Mouse (Mus musculus) liver, postnatal 0 days (tissue): Measurements from ENCODE around the gene Fam171a1.

Source experiments
- CTCF ChIP-seq: sonication (generic); IDR thresholded peaks from 2 replicates; pipeline ENCODE4 v1.5.1; 2016; ENCODE audit warnings: antibody characterized with exemption, low read depth
- EP300 ChIP-seq: IDR thresholded peaks from 2 replicates; pipeline ENCODE4 v1.6.1; 2016; ENCODE audit warnings: antibody characterized with exemption, low read depth, mild to moderate bottlenecking

GRCm38 (mm10) chr2:3089274-3089673 is 24.8 kb upstream of the Fam171a1 start:
- peak; percentile 44 for TF ChIP-seq CTCF
- no peak for TF ChIP-seq EP300
